Mouse (Mus musculus): ENCODE results near the gene Naa50. TPM values are rescaled to one million over a fixed set of nuclear protein-coding genes. Genes with fewer than 3 reads are reported as not detected.

Gene Naa50
- polyA plus RNA-seq, 1 experiment: 170 TPM

GRCm38 (mm10) chr16:44105211-44105610 is 34.4 kb upstream of the Naa50 start:
- no peaks in the 10 kb centered on the region for H3K27me3 ChIP-seq (ENCODE audit: control insufficient read depth, insufficient read depth, low read length, poor library complexity, severe bottlenecking)
- H3K4me3 ChIP-seq (ENCODE audit: low read depth, low read length): no peak overlapping the region
- H3K9me3 ChIP-seq (replicated peaks; ENCODE audit: control insufficient read depth, insufficient read depth, low read length, poor library complexity, severe bottlenecking): no peaks in the 10 kb centered on the region
- H3K9ac ChIP-seq (ENCODE audit: low read depth, poor library complexity, severe bottlenecking): no peak overlapping the region
- H3K27ac ChIP-seq (ENCODE audit: insufficient read depth, low read length): no peak overlapping the region
- TF ChIP-seq EP300 (IDR thresholded peaks at IDR 0.05; ENCODE audit: insufficient read depth, low read depth, low read length) (no peak), CTCF (IDR thresholded peaks at IDR 0.05; ENCODE audit: low read depth, low read length) (no peak), POLR2A (IDR thresholded peaks at IDR 0.05; ENCODE audit: insufficient read depth, low read length) (no peak)
- peaks cover 28% of the 10 kb centered on the region for H3K36me3 ChIP-seq (ENCODE audit: control insufficient read depth, insufficient read depth, low read length, poor library complexity, severe bottlenecking)
- H3K4me1 ChIP-seq (ENCODE audit: control insufficient read depth, insufficient read depth, low read length): no peaks in the 10 kb centered on the region

GRCm38 (mm10) chr16:44109002-44109401 is 30.6 kb upstream of the Naa50 start:
- no peak overlapping the region for H3K9ac ChIP-seq (ENCODE audit: low read depth, poor library complexity, severe bottlenecking)
- TF ChIP-seq CTCF (IDR thresholded peaks at IDR 0.05; ENCODE audit: low read depth, low read length) (no peak), EP300 (IDR thresholded peaks at IDR 0.05; ENCODE audit: insufficient read depth, low read depth, low read length) (no peak), POLR2A (IDR thresholded peaks at IDR 0.05; ENCODE audit: insufficient read depth, low read length) (no peak)
- peaks cover 25% of the 10 kb centered on the region for H3K36me3 ChIP-seq (ENCODE audit: control insufficient read depth, insufficient read depth, low read length, poor library complexity, severe bottlenecking)
- no peaks in the 10 kb centered on the region for H3K27me3 ChIP-seq (ENCODE audit: control insufficient read depth, insufficient read depth, low read length, poor library complexity, severe bottlenecking)
- H3K9me3 ChIP-seq (replicated peaks; ENCODE audit: control insufficient read depth, insufficient read depth, low read length, poor library complexity, severe bottlenecking): no peaks in the 10 kb centered on the region
- no peak overlapping the region for H3K4me3 ChIP-seq (ENCODE audit: low read depth, low read length)
- H3K27ac ChIP-seq (ENCODE audit: insufficient read depth, low read length): no peak overlapping the region
- no peaks in the 10 kb centered on the region for H3K4me1 ChIP-seq (ENCODE audit: control insufficient read depth, insufficient read depth, low read length)

GRCm38 (mm10) chr16:44119753-44120501 is 19.7 kb upstream of the Naa50 start:
- peaks cover 6% of the 10 kb centered on the region; the same call in 1 of the 2 replicates for H3K36me3 ChIP-seq (ENCODE audit: control insufficient read depth, insufficient read depth, low read length, poor library complexity, severe bottlenecking)
- H3K27me3 ChIP-seq (ENCODE audit: control insufficient read depth, insufficient read depth, low read length, poor library complexity, severe bottlenecking): no peaks in the 10 kb centered on the region; the same call in 1 of the 2 replicates
- no peaks in the 10 kb centered on the region for H3K9me3 ChIP-seq (replicated peaks; ENCODE audit: control insufficient read depth, insufficient read depth, low read length, poor library complexity, severe bottlenecking)
- no peak overlapping the region for H3K27ac ChIP-seq (ENCODE audit: insufficient read depth, low read length)
- no peak overlapping the region for H3K9ac ChIP-seq (ENCODE audit: low read depth, poor library complexity, severe bottlenecking)
- TF ChIP-seq POLR2A (IDR thresholded peaks at IDR 0.05; ENCODE audit: insufficient read depth, low read length): no peak
- no peak for TF ChIP-seq CTCF (IDR thresholded peaks at IDR 0.05; ENCODE audit: low read depth, low read length)
- TF ChIP-seq EP300 (IDR thresholded peaks at IDR 0.05; ENCODE audit: insufficient read depth, low read depth, low read length): no peak
- H3K4me3 ChIP-seq (ENCODE audit: low read depth, low read length): no peak overlapping the region
- H3K4me1 ChIP-seq (ENCODE audit: control insufficient read depth, insufficient read depth, low read length): no peaks in the 10 kb centered on the region

GRCm38 (mm10) chr16:44122122-44122521 is 17.5 kb upstream of the Naa50 start:
- no peak for TF ChIP-seq EP300 (IDR thresholded peaks at IDR 0.05; ENCODE audit: insufficient read depth, low read depth, low read length)
- TF ChIP-seq POLR2A (IDR thresholded peaks at IDR 0.05; ENCODE audit: insufficient read depth, low read length): no peak
- no peak for TF ChIP-seq CTCF (IDR thresholded peaks at IDR 0.05; ENCODE audit: low read depth, low read length)
- Histone ChIP-seq H3K36me3 (ENCODE audit: control insufficient read depth, insufficient read depth, low read length, poor library complexity, severe bottlenecking) (no peaks in the 10 kb centered on the region; the same call in 1 of the 2 replicates), H3K9ac (ENCODE audit: low read depth, poor library complexity, severe bottlenecking) (no peak overlapping the region), H3K27me3 (ENCODE audit: control insufficient read depth, insufficient read depth, low read length, poor library complexity, severe bottlenecking) (no peaks in the 10 kb centered on the region; the same call in 1 of the 2 replicates), H3K9me3 (replicated peaks; ENCODE audit: control insufficient read depth, insufficient read depth, low read length, poor library complexity, severe bottlenecking) (no peaks in the 10 kb centered on the region), H3K4me1 (ENCODE audit: control insufficient read depth, insufficient read depth, low read length) (peaks cover 2% of the 10 kb centered on the region), H3K27ac (ENCODE audit: insufficient read depth, low read length) (no peak overlapping the region), H3K4me3 (ENCODE audit: low read depth, low read length) (no peak overlapping the region)

GRCm38 (mm10) chr16:44122574-44122973 is 17.1 kb upstream of the Naa50 start:
- Histone ChIP-seq H3K4me3 (ENCODE audit: low read depth, low read length) (no peak overlapping the region), H3K27me3 (ENCODE audit: control insufficient read depth, insufficient read depth, low read length, poor library complexity, severe bottlenecking) (no peaks in the 10 kb centered on the region; the same call in 1 of the 2 replicates), H3K36me3 (ENCODE audit: control insufficient read depth, insufficient read depth, low read length, poor library complexity, severe bottlenecking) (no peaks in the 10 kb centered on the region; the same call in 1 of the 2 replicates), H3K4me1 (ENCODE audit: control insufficient read depth, insufficient read depth, low read length) (peaks cover 2% of the 10 kb centered on the region), H3K9ac (ENCODE audit: low read depth, poor library complexity, severe bottlenecking) (no peak overlapping the region), H3K9me3 (replicated peaks; ENCODE audit: control insufficient read depth, insufficient read depth, low read length, poor library complexity, severe bottlenecking) (no peaks in the 10 kb centered on the region), H3K27ac (ENCODE audit: insufficient read depth, low read length) (no peak overlapping the region)
- no peak for TF ChIP-seq POLR2A (IDR thresholded peaks at IDR 0.05; ENCODE audit: insufficient read depth, low read length)
- TF ChIP-seq CTCF (IDR thresholded peaks at IDR 0.05; ENCODE audit: low read depth, low read length): no peak
- TF ChIP-seq EP300 (IDR thresholded peaks at IDR 0.05; ENCODE audit: insufficient read depth, low read depth, low read length): no peak
